16 mouse cellular contexts compared by ENCODE assay signal in the genomic region with DNA sequence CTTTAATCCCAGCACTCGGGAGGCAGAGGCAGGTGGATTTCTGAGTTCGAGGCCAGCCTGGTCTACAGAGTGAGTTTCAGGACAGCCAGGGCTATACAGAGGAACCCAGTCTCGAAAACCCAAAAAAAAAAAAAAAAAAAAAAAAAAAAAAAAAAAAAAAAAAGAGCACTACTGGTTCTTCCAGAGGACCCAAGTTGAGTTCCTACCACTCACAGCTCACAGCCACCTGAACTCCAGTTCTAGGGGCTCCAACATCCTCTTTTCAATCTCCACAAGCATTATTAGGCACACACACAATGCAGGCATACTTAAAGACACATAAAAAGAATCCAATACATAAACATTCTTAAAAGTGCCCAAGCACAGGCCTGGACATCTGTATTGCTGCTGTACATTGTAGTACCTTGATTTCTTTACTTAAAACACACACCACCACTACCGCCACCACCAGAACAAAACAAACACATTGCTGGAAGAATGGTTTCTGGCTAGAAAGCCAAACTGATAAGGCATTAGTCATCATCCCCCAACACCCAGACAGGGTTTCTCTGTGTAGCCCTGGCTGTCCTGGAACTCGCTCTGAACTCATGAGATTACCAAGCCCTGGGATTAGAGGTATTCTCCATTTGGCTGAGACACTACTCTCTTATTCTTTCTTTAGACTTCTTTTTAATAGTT. TPM values are rescaled to one million over a fixed set of nuclear protein-coding genes. Genes with fewer than 3 reads are reported as not detected.
DNase-seq lines count a peak whose midpoint lies in the region; ATAC-seq and TF ChIP-seq lines count a peak whose summit lies in the region.
"Had no signal": no experiment of that assay in that cellular context is flagged by ENCODE, and none has a peak within 500 bp of the region (broad histone marks: within the 10 kb centered on the region; RNA-seq: fewer than 3 reads in every experiment).

No protein-coding gene starts in this region.

- H3K4me3 ChIP-seq in heart, embryonic 13.5 days = no peak overlapping the region
- no peak overlapping the region for H3K4me3 ChIP-seq in G1E (ENCODE audit: low read depth, low read length)
- H3K4me3 ChIP-seq: embryonic facial prominence, embryonic 15.5 days; heart, adult 2 months; left cerebral cortex, adult 2 months; limb, embryonic 15.5 days had no signal

- no peak overlapping the region for H3K27ac ChIP-seq in heart, embryonic 13.5 days (replicated peaks)
- H3K27ac ChIP-seq: heart, adult 2 months; left cerebral cortex, adult 2 months had no signal

- H3K27me3 ChIP-seq in heart, embryonic 13.5 days (replicated peaks) = no peaks in the 10 kb centered on the region
- no peaks in the 10 kb centered on the region for H3K27me3 ChIP-seq in G1E (ENCODE audit: insufficient read depth, low read length)
- H3K27me3 ChIP-seq: embryonic facial prominence, embryonic 15.5 days; limb, embryonic 15.5 days; megakaryocyte, embryonic 14.5 days had no signal

- H3K9ac ChIP-seq in heart, embryonic 13.5 days = peak overlapping the region; percentile 6; the same call in 1 of the 2 replicates
- H3K9ac ChIP-seq: embryonic facial prominence, embryonic 15.5 days; limb, embryonic 15.5 days had no signal

- H3K36me3 ChIP-seq in heart, embryonic 13.5 days = peaks cover 56% of the 10 kb centered on the region
- peaks cover 91% of the 10 kb centered on the region for H3K36me3 ChIP-seq in G1E (replicated peaks)

- peak overlapping the region; percentile 24; the same call in 1 of the 2 replicates for H3K4me2 ChIP-seq in heart, embryonic 13.5 days
- H3K4me2 ChIP-seq: embryonic facial prominence, embryonic 15.5 days; limb, embryonic 15.5 days had no signal

- TF ChIP-seq CTCF in G1E (IDR thresholded peaks at IDR 0.05; ENCODE audit: low read depth, low read length) = no peak

- no peaks in the 10 kb centered on the region for H3K9me3 ChIP-seq in heart, embryonic 13.5 days
- no peaks in the 10 kb centered on the region for H3K9me3 ChIP-seq in G1E (replicated peaks)
- H3K9me3 ChIP-seq: embryonic facial prominence, embryonic 15.5 days; limb, embryonic 15.5 days; megakaryocyte, embryonic 14.5 days had no signal

- H3K4me1 ChIP-seq in heart, embryonic 13.5 days = peaks cover 84% of the 10 kb centered on the region
- peaks cover 64% of the 10 kb centered on the region for H3K4me1 ChIP-seq in G1E (ENCODE audit: insufficient read depth, low read depth, low read length)

- no peak for ATAC-seq in heart, embryonic 13.5 days (ENCODE audit: extremely low read depth, insufficient number of reproducible peaks, low FRiP score, low TSS enrichment)
- ATAC-seq in G1E (ENCODE audit: extremely low read depth, insufficient number of reproducible peaks, low FRiP score, poor library complexity, severe bottlenecking) = peak; percentile 31; the same call in 1 of the 2 replicates
- ATAC-seq in megakaryocyte progenitor cell, adult 5-6 weeks (replicated peaks; ENCODE audit: poor library complexity) = peak; percentile 43
- ATAC-seq: forebrain, embryonic 14.5 days had no signal

- no peak for DNase-seq in heart, adult 11 months
- DNase-seq in 3T3-L1 (ENCODE audit: low read depth, low spot score) = peak; percentile 32
- no peak for DNase-seq in G1E (ENCODE audit: low spot score)
- DNase-seq in kidney, adult 11 months = no peak
- DNase-seq in lung, postnatal 25 days (ENCODE audit: low spot score) = no peak
- DNase-seq: cerebellum, adult 9-10 months; heart, adult 2 months; heart, postnatal 14 days; thymus, postnatal 36 days had no signal

- 72% methylated on average over 4 of the region's 5 CpGs for WGBS in heart, embryonic 13.5 days

RNA-seq across cellular contexts. Expression of gene Adnp, which starts 6.8 kb away (rescaled TPM):
- 1.8 TPM in 2 replicates for polyA plus RNA-seq in heart, embryonic 13.5 days (2015; fragmentation: Nextera tagmentation; extraction: Ambion mirVana)
- total RNA-seq in G1E (2014; fragmentation: Nextera tagmentation) = 76.2 and 90.8 TPM in 2 replicates
- total RNA-seq in G1E (2017) = 1.1 and 1.5 TPM in 2 replicates
- polyA plus RNA-seq in G1E (2012) = 45.6 and 49.8 TPM in 2 replicates
- 23.3 and 27.9 TPM in 2 replicates for total RNA-seq in megakaryocyte progenitor cell, adult 5-6 weeks (2015)
- total RNA-seq in megakaryocyte progenitor cell, adult 5-6 weeks (2017) = 0.33 and 1.4 TPM in 2 replicates

RNA-seq across cellular contexts. Expression of gene Gm20716, which starts 30.0 kb away (rescaled TPM):
- polyA plus RNA-seq in heart, embryonic 13.5 days (2015; fragmentation: Nextera tagmentation; extraction: Ambion mirVana) = 11.7 and 12.3 TPM in 2 replicates
- total RNA-seq in G1E (2014; fragmentation: Nextera tagmentation) (45.3 and 45.8 TPM in 2 replicates), G1E (2017) (41.0 and 41.8 TPM in 2 replicates)
- polyA plus RNA-seq in G1E (2012) = 0.01 TPM in 1 of 2 replicates, not detected in the other
- 53.3 and 58.6 TPM in 2 replicates for total RNA-seq in megakaryocyte progenitor cell, adult 5-6 weeks (2015)
- 34.5 and 42.4 TPM in 2 replicates for total RNA-seq in megakaryocyte progenitor cell, adult 5-6 weeks (2017)

RNA-seq across cellular contexts. Expression of gene Dpm1, which starts 30.2 kb away (rescaled TPM):
- polyA plus RNA-seq in heart, embryonic 13.5 days (2015; fragmentation: Nextera tagmentation; extraction: Ambion mirVana) = 81.8 and 95.3 TPM in 2 replicates
- total RNA-seq in G1E (2014; fragmentation: Nextera tagmentation) (56.8 and 88.5 TPM in 2 replicates), G1E (2017) (54.3 and 60.8 TPM in 2 replicates)
- polyA plus RNA-seq in G1E (2012) = 49.5 and 66.0 TPM in 2 replicates
- total RNA-seq in megakaryocyte progenitor cell, adult 5-6 weeks (2015) = 68.8 and 70.7 TPM in 2 replicates
- total RNA-seq in megakaryocyte progenitor cell, adult 5-6 weeks (2017) = 68.9 and 69.7 TPM in 2 replicates

RNA-seq across cellular contexts. Expression of gene Mocs3, which starts 30.3 kb away (rescaled TPM):
- 4.2 and 4.4 TPM in 2 replicates for polyA plus RNA-seq in heart, embryonic 13.5 days (2015; fragmentation: Nextera tagmentation; extraction: Ambion mirVana)
- 4.9 and 10.5 TPM in 2 replicates for total RNA-seq in G1E (2014; fragmentation: Nextera tagmentation)
- total RNA-seq in G1E (2017) = 5.7 and 9.0 TPM in 2 replicates
- 14.9 and 20.8 TPM in 2 replicates for polyA plus RNA-seq in G1E (2012)
- total RNA-seq in megakaryocyte progenitor cell, adult 5-6 weeks (2015) = 7.8 and 10.9 TPM in 2 replicates
- total RNA-seq in megakaryocyte progenitor cell, adult 5-6 weeks (2017) = 2.6 TPM in 2 replicates
